Mouse (Mus musculus): ENCODE measurements around the gene Ncdn.

- TF ChIP-seq CTCF (IDR thresholded peaks at IDR 0.05; ENCODE audit: insufficient read depth, low read length) (no peak), POLR2A (IDR thresholded peaks at IDR 0.05; ENCODE audit: borderline replicate concordance, extremely low read depth, low read depth, low read length) (no peak)
Measured at GRCm38 (mm10) chr4:126754736-126755374, 1.6 kb upstream of the Ncdn start.
